Mouse (Mus musculus) kidney, postnatal 4 days (tissue): ENCODE measurements around the gene Akr1c18.

ENCODE experiments used
- DNase-seq, 2 experiments: peaks; one replicate each; pipeline ENCODE4 v3.0.0; 2021; ENCODE audit warnings: mixed read lengths in 2 of 2

The Akr1c18 gene

GRCm38 (mm10) chr13:4101691-4102090 lies 48.8 kb downstream of the Akr1c18 start:
- DNase-seq = no peak
